Mouse (Mus musculus): ENCODE measurements around the gene Rad23a. TPM values are rescaled to one million over a fixed set of nuclear protein-coding genes. Genes with fewer than 3 reads are reported as not detected.

Rad23a gene
- polyA plus RNA-seq, 1 experiment from 2014 or later = 78.1 TPM

DNA sequence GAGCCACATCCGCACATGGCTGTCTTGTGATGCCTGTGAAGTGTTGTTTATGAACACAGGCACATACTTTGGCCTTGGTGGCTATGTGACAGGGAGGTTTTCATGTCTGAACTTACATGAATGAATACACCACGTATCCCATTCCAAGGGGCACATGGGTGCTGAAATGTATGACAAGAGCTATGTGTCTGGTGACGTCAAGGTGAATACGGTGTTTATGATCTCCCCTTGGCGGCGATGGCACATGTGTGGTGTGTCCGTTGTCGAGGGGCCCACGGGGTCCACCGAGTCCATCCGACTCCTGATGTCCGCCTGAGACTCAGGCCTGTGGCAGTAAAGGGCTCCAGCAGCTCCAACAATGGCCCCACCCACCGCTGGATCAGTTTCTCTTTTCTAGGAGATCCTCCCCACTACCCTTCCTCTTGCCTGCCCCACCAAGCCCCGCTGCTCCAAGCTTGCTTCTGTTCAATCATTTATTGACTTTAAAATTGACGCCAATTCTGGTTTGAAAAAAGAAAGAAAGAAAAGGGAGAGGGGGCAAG is 43.1 kb downstream of the Rad23a start:
- Histone ChIP-seq H3K27ac (ENCODE audit: low read depth, low read length) (no peak overlapping the region), H3K27me3 (ENCODE audit: control insufficient read depth, insufficient read depth, low read length) (peaks cover 29% of the 10 kb centered on the region), H3K9ac (replicated peaks; ENCODE audit: low read depth, low read length) (no peak overlapping the region; the same call in 1 of the 2 replicates), H3K9me3 (ENCODE audit: control insufficient read depth, low read length) (no peaks in the 10 kb centered on the region), H3K4me2 (ENCODE audit: low read depth, low read length) (peak overlapping the region; percentile 80; the same call in 1 of the 2 replicates), H3K36me3 (ENCODE audit: control insufficient read depth, insufficient read depth, low read length) (no peaks in the 10 kb centered on the region), H3K4me1 (ENCODE audit: control insufficient read depth, insufficient read depth, low read length) (peaks cover 13% of the 10 kb centered on the region; the same call in 1 of the 2 replicates), H3K4me3 (ENCODE audit: low read depth, low read length) (no peak overlapping the region)
- WGBS = 74% methylated on average over 15 of the region's 15 CpGs
- ATAC-seq (ENCODE audit: low read depth) = no peak

DNA sequence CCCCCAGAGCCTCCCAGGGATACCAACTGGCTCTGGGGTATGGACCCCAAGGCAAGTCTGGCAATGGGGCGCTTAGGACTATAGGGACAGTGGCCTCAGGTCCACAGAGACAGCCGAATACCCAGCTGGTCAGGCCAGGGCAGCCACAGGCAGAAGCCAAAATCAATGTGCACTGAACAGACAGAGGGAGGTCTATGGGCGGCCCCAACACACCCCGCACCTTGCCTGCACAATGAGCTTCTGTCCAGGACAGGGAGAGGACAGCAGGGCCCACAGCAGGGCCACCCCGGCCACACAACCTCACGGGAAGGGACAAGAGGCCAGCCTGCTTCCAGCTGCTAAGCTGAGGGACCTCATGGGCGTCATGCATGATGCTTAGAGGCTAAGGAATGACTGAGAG is 46.0 kb downstream of the Rad23a start:
- 0 out of 2 replicates have a peak overlapping the region, but pooled peaks have one; percentile 16 for H3K9ac ChIP-seq (replicated peaks; ENCODE audit: low read depth, low read length)
- H3K27ac ChIP-seq (ENCODE audit: low read depth, low read length) = peak overlapping the region; percentile 71
- peaks cover 12% of the 10 kb centered on the region; the same call in 1 of the 2 replicates for H3K4me1 ChIP-seq (ENCODE audit: control insufficient read depth, insufficient read depth, low read length)
- peak overlapping the region; percentile 24; the same call in 1 of the 2 replicates for H3K4me2 ChIP-seq (ENCODE audit: low read depth, low read length)
- H3K4me3 ChIP-seq (ENCODE audit: low read depth, low read length) = no peak overlapping the region
- H3K36me3 ChIP-seq (ENCODE audit: control insufficient read depth, insufficient read depth, low read length) = no peaks in the 10 kb centered on the region
- 43% methylated on average over 7 of the region's 7 CpGs for WGBS
- H3K9me3 ChIP-seq (ENCODE audit: control insufficient read depth, low read length) = no peaks in the 10 kb centered on the region
- ATAC-seq (ENCODE audit: low read depth) = peak; percentile 32; the same call in 1 of the 2 replicates
- H3K27me3 ChIP-seq (ENCODE audit: control insufficient read depth, insufficient read depth, low read length) = peaks cover 36% of the 10 kb centered on the region

- 47% methylated on average over 13 of the region's 13 CpGs for WGBS
- H3K9ac ChIP-seq (replicated peaks; ENCODE audit: low read depth, low read length) = no peak overlapping the region
These were observed 46.5 kb downstream of the Rad23a start for GRCm38 (mm10) chr8:84793791-84794485.

DNA sequence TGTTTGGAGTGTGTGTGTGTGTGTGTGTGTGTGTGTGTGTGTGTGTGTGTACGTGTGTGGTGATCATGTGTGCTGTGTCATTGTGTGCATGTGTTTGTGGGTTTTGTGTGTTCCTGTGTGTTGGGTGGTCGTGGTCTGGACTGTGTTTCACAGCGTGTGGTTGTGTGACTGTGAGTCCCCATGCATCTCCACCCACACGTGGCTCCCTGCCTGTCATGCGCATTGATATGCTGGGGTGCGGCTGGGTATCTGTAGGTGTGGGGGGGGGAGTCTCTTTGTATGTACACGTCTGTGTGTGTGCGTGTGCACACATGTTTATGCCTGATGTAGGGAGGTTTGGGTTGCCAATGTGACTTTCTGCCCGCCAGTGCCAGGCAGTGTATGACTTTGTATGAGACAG is 47.3 kb downstream of the Rad23a start:
- Histone ChIP-seq H3K27ac (ENCODE audit: low read depth, low read length) (peak overlapping the region; percentile 71), H3K4me3 (ENCODE audit: low read depth, low read length) (no peak overlapping the region), H3K9me3 (ENCODE audit: control insufficient read depth, low read length) (no peaks in the 10 kb centered on the region), H3K4me2 (ENCODE audit: low read depth, low read length) (no peak overlapping the region), H3K4me1 (ENCODE audit: control insufficient read depth, insufficient read depth, low read length) (peaks cover 12% of the 10 kb centered on the region; the same call in 1 of the 2 replicates), H3K27me3 (ENCODE audit: control insufficient read depth, insufficient read depth, low read length) (peaks cover 40% of the 10 kb centered on the region), H3K9ac (replicated peaks; ENCODE audit: low read depth, low read length) (no peak overlapping the region), H3K36me3 (ENCODE audit: control insufficient read depth, insufficient read depth, low read length) (no peaks in the 10 kb centered on the region)
- ATAC-seq (ENCODE audit: low read depth) = no peak
- WGBS = 87% methylated on average over 9 of the region's 9 CpGs

More at GRCm38 (mm10) chr8:84793791-84794485, 46.5 kb downstream of the Rad23a start:
- Histone ChIP-seq H3K27me3 (ENCODE audit: control insufficient read depth, insufficient read depth, low read length) (peaks cover 39% of the 10 kb centered on the region), H3K4me2 (ENCODE audit: low read depth, low read length) (no peak overlapping the region; the same call in 1 of the 2 replicates), H3K27ac (ENCODE audit: low read depth, low read length) (peak overlapping the region; percentile 71), H3K4me3 (ENCODE audit: low read depth, low read length) (no peak overlapping the region), H3K4me1 (ENCODE audit: control insufficient read depth, insufficient read depth, low read length) (peaks cover 12% of the 10 kb centered on the region; the same call in 1 of the 2 replicates), H3K9me3 (ENCODE audit: control insufficient read depth, low read length) (no peaks in the 10 kb centered on the region), H3K36me3 (ENCODE audit: control insufficient read depth, insufficient read depth, low read length) (no peaks in the 10 kb centered on the region)
- ATAC-seq (ENCODE audit: low read depth) = peak; percentile 86

- Histone ChIP-seq H3K9ac (replicated peaks; ENCODE audit: low read depth, low read length) (no peak overlapping the region), H3K27ac (ENCODE audit: low read depth, low read length) (peak overlapping the region; percentile 18; the same call in 1 of the 2 replicates), H3K36me3 (ENCODE audit: control insufficient read depth, insufficient read depth, low read length) (no peaks in the 10 kb centered on the region), H3K27me3 (ENCODE audit: control insufficient read depth, insufficient read depth, low read length) (peaks cover 41% of the 10 kb centered on the region), H3K4me3 (ENCODE audit: low read depth, low read length) (no peak overlapping the region), H3K4me2 (ENCODE audit: low read depth, low read length) (no peak overlapping the region), H3K4me1 (ENCODE audit: control insufficient read depth, insufficient read depth, low read length) (peaks cover 12% of the 10 kb centered on the region; the same call in 1 of the 2 replicates), H3K9me3 (ENCODE audit: control insufficient read depth, low read length) (no peaks in the 10 kb centered on the region)
- ATAC-seq (ENCODE audit: low read depth) = no peak
- WGBS = 77% methylated on average over 12 of the region's 12 CpGs
These were observed 48.0 kb downstream of the Rad23a start for GRCm38 (mm10) chr8:84792429-84792947.

DNA sequence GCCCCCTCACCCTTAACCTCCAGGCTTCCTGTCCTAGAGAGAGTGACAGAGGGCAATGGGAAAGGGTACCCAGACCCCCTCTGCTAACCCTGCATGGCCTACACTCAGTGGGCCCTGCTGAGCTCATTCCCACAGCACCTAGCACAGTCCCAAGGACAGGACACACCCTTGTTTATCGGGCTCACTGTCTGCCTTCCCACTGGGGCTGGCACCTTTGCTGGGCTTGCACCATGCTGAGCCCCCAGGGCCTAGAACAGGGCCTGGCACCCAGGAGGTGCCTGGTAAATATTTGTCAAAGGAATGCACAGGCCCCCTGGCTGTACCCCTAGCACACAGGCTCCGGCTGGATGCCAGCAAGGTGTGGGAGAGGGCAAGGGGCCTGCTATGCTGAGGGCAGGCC is 49.9 kb downstream of the Rad23a start:
- WGBS = 75% methylated on average over 2 of the region's 2 CpGs
- no peak for ATAC-seq (ENCODE audit: low read depth)
- Histone ChIP-seq H3K36me3 (ENCODE audit: control insufficient read depth, insufficient read depth, low read length) (no peaks in the 10 kb centered on the region), H3K27ac (ENCODE audit: low read depth, low read length) (no peak overlapping the region), H3K4me3 (ENCODE audit: low read depth, low read length) (no peak overlapping the region), H3K4me1 (ENCODE audit: control insufficient read depth, insufficient read depth, low read length) (peaks cover 22% of the 10 kb centered on the region; the same call in 1 of the 2 replicates), H3K27me3 (ENCODE audit: control insufficient read depth, insufficient read depth, low read length) (peaks cover 40% of the 10 kb centered on the region), H3K9ac (replicated peaks; ENCODE audit: low read depth, low read length) (no peak overlapping the region), H3K9me3 (ENCODE audit: control insufficient read depth, low read length) (no peaks in the 10 kb centered on the region), H3K4me2 (ENCODE audit: low read depth, low read length) (no peak overlapping the region)

GRCm38 (mm10) chr8:84789855-84790486 is 50.5 kb downstream of the Rad23a start:
- no peak overlapping the region for H3K4me3 ChIP-seq (ENCODE audit: low read depth, low read length)
- H3K4me1 ChIP-seq (ENCODE audit: control insufficient read depth, insufficient read depth, low read length) = peaks cover 18% of the 10 kb centered on the region; the same call in 1 of the 2 replicates
- peaks cover 42% of the 10 kb centered on the region for H3K27me3 ChIP-seq (ENCODE audit: control insufficient read depth, insufficient read depth, low read length)
- ATAC-seq (ENCODE audit: low read depth) = no peak
- no peaks in the 10 kb centered on the region for H3K9me3 ChIP-seq (ENCODE audit: control insufficient read depth, low read length)
- 71% methylated on average over 9 of the region's 9 CpGs for WGBS
- peak overlapping the region; percentile 25; the same call in 1 of the 2 replicates for H3K9ac ChIP-seq (replicated peaks; ENCODE audit: low read depth, low read length)
- H3K27ac ChIP-seq (ENCODE audit: low read depth, low read length) = 0 out of 2 replicates have a peak overlapping the region, but pooled peaks have one; percentile 11
- H3K36me3 ChIP-seq (ENCODE audit: control insufficient read depth, insufficient read depth, low read length) = no peaks in the 10 kb centered on the region
- no peak overlapping the region for H3K4me2 ChIP-seq (ENCODE audit: low read depth, low read length)

DNA sequence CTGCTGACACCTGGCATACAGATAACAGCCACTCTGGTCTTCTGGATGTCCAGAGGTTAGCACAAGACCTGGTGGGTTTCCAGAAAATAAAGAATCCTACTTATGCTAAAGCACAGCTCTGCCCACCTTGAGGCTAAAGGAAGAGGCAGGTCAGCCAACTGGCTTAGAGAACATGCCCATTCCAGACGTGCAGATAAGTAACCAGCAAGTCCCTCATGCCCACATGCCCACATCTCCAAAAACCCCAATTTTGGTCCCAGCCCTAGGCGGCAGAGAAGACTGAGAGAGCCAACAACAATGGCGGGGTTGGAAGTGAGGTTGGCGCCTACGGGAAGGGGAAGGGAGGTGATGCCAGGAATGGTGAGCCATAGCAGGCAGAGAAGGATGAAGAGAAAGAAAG is 51.1 kb downstream of the Rad23a start:
- H3K4me3 ChIP-seq (ENCODE audit: low read depth, low read length) = no peak overlapping the region
- H3K27me3 ChIP-seq (ENCODE audit: control insufficient read depth, insufficient read depth, low read length) = peaks cover 45% of the 10 kb centered on the region
- no peak overlapping the region for H3K9ac ChIP-seq (replicated peaks; ENCODE audit: low read depth, low read length)
- H3K4me2 ChIP-seq (ENCODE audit: low read depth, low read length) = no peak overlapping the region
- H3K4me1 ChIP-seq (ENCODE audit: control insufficient read depth, insufficient read depth, low read length) = peaks cover 18% of the 10 kb centered on the region; the same call in 1 of the 2 replicates
- 0 out of 2 replicates have a peak overlapping the region, but pooled peaks have one; percentile 11 for H3K27ac ChIP-seq (ENCODE audit: low read depth, low read length)
- no peaks in the 10 kb centered on the region for H3K9me3 ChIP-seq (ENCODE audit: control insufficient read depth, low read length)
- ATAC-seq (ENCODE audit: low read depth) = no peak
- WGBS = 52% methylated on average over 5 of the region's 5 CpGs
- no peaks in the 10 kb centered on the region for H3K36me3 ChIP-seq (ENCODE audit: control insufficient read depth, insufficient read depth, low read length)

Data from neural tube, embryonic 14.5 days (tissue).